Mouse (Mus musculus) neural tube, embryonic 14.5 days (tissue): Measurements from ENCODE around the gene L3mbtl3. TPM values are rescaled to one million over a fixed set of nuclear protein-coding genes. Genes with fewer than 3 reads are reported as not detected.

Source experiments
- ATAC-seq: fragments of 200-750 bp; cut with Nextera tagmentation; 2 replicates; pipeline ENCODE4 v1.8.0; 2017; ENCODE audit warnings: low read depth, mild to moderate bottlenecking, moderate TSS enrichment, moderate library complexity
- H3K27ac ChIP-seq: fragments of 300-500 bp; sonication (generic); 2 replicates; pipeline ENCODE4 v1.5.1; 2014; ENCODE audit warnings: low read depth, mild to moderate bottlenecking, control low read depth, low read length, moderate library complexity, mixed read lengths
- H3K27me3 ChIP-seq: fragments of 300-500 bp; sonication (generic); 2 replicates; pipeline ENCODE4 v1.6.1; 2014; ENCODE audit warnings: low read length; ENCODE audit not compliant: control insufficient read depth, insufficient read depth
- H3K36me3 ChIP-seq: fragments of 300-500 bp; sonication (generic); 2 replicates; pipeline ENCODE4 v1.6.1; 2014; ENCODE audit warnings: low read length, mixed read lengths; ENCODE audit not compliant: control insufficient read depth, insufficient read depth
- H3K4me1 ChIP-seq: fragments of 300-500 bp; sonication (generic); 2 replicates; pipeline ENCODE4 v1.6.1; 2014; ENCODE audit warnings: low read length; ENCODE audit not compliant: control insufficient read depth, insufficient read depth
- H3K4me2 ChIP-seq: fragments of 300-500 bp; sonication (generic); 2 replicates; pipeline ENCODE4 v1.6.1; 2014; ENCODE audit warnings: mild to moderate bottlenecking, low read depth, low read length, control low read depth
- H3K4me3 ChIP-seq: fragments of 300-500 bp; sonication (generic); 2 replicates; pipeline ENCODE4 v1.5.1; 2014; ENCODE audit warnings: low read depth, low read length, control low read depth, mixed read lengths
- H3K9ac ChIP-seq: fragments of 300-500 bp; sonication (generic); replicated peaks from 2 replicates; pipeline ENCODE4 v1.6.1; 2014; ENCODE audit warnings: low read depth, mild to moderate bottlenecking, control low read depth, low read length, mixed read lengths
- H3K9me3 ChIP-seq: fragments of 300-500 bp; sonication (generic); 2 replicates; pipeline ENCODE4 v1.6.1; 2016; ENCODE audit warnings: low read length; ENCODE audit not compliant: control insufficient read depth
- WGBS: fragments of 180-500 bp; shearing (Covaris S2); extraction: QIAGEN DNeasy Blood & Tissue Kit; methylation state at CpG from one replicate; pipeline ENCODE4 v1.1.7; 2014; 5-methylcytosine and 5-hydroxymethylcytosine counted together
- microRNA-seq: library from miRNA; unstranded; fragments of <30 nt; microRNA quantifications from one replicate; pipeline ENCODE4, GENCODE M21; 2016
- polyA plus RNA-seq: library from polyadenylated mRNA; unstranded; fragments of >200 nt; fragmentation: Nextera tagmentation; extraction: Ambion mirVana; gene quantifications from 2 replicates; pipeline ENCODE4 v1.2.1, GENCODE M21; 2014

L3mbtl3 gene
- polyA plus RNA-seq, 1 experiment from 2014 or later, result 23.7 TPM

DNA sequence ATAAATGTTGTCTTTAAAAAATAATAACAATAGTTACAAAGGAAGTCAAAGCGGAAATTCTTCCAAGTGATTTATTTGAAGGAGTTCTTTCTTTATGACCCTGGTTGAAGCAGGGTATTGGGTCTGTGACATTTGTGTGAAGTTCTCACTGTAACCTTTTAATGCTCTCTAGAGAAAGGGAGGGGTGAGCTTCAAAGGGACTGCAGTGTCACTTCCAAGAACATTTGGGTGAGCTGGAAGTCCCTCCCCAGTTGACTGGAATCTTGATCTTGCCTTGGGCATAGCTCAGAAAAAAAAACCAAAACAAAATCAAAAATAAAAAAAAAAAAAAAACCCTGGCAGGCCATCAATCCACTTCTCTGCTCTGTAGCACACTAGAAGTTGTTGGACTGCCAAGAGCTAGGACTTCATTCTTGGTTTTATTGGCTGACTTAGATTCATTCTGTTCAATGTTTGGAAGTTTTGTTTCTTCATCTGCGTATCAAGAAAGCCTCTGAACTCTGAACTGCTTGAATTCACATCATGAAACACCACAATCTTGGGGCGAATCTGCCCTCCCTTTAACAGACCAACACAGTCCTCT, 143.6 kb downstream of the L3mbtl3 start:
- ATAC-seq, result no peak
- Histone ChIP-seq H3K9ac (no peak overlapping the region), H3K4me3 (no peak overlapping the region), H3K27ac (no peak overlapping the region), H3K9me3 (no peaks in the 10 kb centered on the region), H3K4me1 (no peaks in the 10 kb centered on the region), H3K36me3 (no peaks in the 10 kb centered on the region), H3K27me3 (no peaks in the 10 kb centered on the region), H3K4me2 (no peak overlapping the region)
- WGBS, result 80% methylated on average over 3 of the region's 3 CpGs

DNA sequence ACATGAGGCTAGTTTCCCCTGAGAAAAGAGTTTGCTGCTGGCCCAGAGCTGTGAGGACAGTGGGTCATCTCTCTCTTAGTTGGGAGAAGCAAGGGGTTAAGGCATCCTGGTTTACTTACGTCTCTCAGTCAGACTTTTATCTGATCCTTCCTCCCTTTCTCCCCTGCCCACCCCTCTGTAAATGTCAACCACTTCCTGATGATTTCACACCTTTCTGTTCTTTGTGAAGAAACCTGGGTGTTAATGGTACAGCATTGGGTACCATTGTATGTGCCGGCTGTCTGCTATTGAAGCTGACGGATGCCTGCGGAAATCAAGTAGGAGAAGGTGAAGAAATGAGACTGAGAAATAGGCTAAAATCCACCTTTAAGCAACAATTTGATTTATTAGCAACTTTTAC, 146.3 kb downstream of the L3mbtl3 start, which contains the start of gene Samd3:
Gene Samd3, plus strand, starts transcription at position 220 of the 400 bp plus-strand sequence.
- Histone ChIP-seq H3K27ac (no peak within 1 kb of the TSS), H3K27me3 (no peaks in the 10 kb centered on the region), H3K4me2 (no peak within 1 kb of the TSS), H3K4me3 (no peak within 1 kb of the TSS), H3K36me3 (no peaks in the 10 kb centered on the region), H3K4me1 (no peaks in the 10 kb centered on the region), H3K9ac (no peak within 1 kb of the TSS), H3K9me3 (no peaks in the 10 kb centered on the region)
- 61% methylated on average over 4 of the region's 4 CpGs for WGBS
- no peak for ATAC-seq

DNA sequence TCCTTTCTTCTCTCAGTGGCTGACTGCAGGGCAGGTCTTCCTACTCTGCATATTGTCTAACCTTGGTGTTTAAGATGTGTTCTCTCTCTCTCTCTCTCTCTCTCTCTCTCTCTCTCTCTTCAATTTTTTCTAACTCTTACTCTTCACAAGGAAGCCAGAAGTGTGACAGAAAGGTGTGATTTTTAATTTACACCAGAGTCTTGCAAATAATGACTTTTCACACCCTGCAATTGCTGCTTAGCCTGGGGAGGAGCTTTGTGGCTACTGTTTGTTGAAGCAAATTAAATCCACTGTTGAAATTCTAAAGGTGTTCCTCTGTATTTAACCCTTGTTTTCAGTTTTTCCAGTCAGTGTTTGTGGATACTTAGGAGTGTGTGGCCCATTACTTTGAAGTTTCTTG, 147.6 kb downstream of the L3mbtl3 start:
- H3K27ac ChIP-seq, result no peak overlapping the region
- ATAC-seq, result no peak
- H3K36me3 ChIP-seq, result no peaks in the 10 kb centered on the region
- H3K4me1 ChIP-seq, result no peaks in the 10 kb centered on the region
- no peak overlapping the region for H3K9ac ChIP-seq
- no peaks in the 10 kb centered on the region for H3K9me3 ChIP-seq
- H3K4me2 ChIP-seq, result no peak overlapping the region
- no peak overlapping the region for H3K4me3 ChIP-seq
- H3K27me3 ChIP-seq, result no peaks in the 10 kb centered on the region

DNA sequence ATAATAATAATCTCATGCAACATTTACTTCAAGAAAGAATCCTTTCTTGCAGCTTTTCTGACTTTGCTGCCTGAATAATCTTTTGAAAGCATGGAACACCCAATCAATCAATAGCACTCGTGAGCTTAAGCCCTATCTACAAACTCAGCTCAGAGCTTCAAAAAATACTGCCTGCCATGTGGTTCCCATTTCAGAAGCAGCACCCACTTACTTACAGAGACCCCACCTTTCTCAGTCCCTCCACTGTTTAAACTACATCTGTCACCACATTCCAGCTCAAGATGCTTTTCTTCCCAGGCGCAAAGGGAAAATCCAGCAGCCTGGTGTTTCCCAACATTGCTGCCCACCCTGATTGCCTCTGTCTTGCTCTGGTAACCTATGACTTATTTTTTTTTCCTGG, 149.0 kb downstream of the L3mbtl3 start:
- no peaks in the 10 kb centered on the region for H3K36me3 ChIP-seq
- no peak for ATAC-seq
- H3K27ac ChIP-seq, result no peak overlapping the region
- no peak overlapping the region for H3K9ac ChIP-seq
- WGBS, result 57% methylated on average over 2 of the region's 2 CpGs
- no peak overlapping the region for H3K4me2 ChIP-seq
- H3K9me3 ChIP-seq, result no peaks in the 10 kb centered on the region
- no peaks in the 10 kb centered on the region for H3K4me1 ChIP-seq
- no peaks in the 10 kb centered on the region for H3K27me3 ChIP-seq
- no peak overlapping the region for H3K4me3 ChIP-seq

DNA sequence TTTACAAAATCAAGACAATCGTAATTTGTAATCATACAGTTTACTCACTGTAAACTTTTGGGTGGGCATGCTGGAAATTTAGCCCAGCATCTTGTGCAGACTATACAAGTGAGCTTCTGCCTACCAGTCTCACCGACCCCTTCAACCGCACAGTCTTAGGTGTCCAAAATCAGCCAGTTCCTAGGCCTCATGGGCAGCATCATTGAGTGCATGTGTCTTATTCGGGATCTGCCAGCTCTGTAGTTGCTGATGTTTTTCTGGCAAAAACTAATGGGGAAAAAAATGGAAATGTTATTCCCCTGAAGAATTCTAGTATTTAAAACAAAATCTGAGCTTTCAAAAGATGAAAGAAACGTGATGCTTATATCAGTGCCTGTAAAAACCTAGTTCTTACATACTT, 149.5 kb downstream of the L3mbtl3 start:
- 91% methylated on average over 5 of the region's 5 CpGs for WGBS
- no peak overlapping the region for H3K27ac ChIP-seq
- no peak overlapping the region for H3K4me2 ChIP-seq
- no peak overlapping the region for H3K9ac ChIP-seq
- H3K4me1 ChIP-seq, result no peaks in the 10 kb centered on the region
- H3K27me3 ChIP-seq, result no peaks in the 10 kb centered on the region
- H3K9me3 ChIP-seq, result no peaks in the 10 kb centered on the region
- ATAC-seq, result no peak
- no peaks in the 10 kb centered on the region for H3K36me3 ChIP-seq
- H3K4me3 ChIP-seq, result no peak overlapping the region

Small RNAs within 50 kb of the gene (microRNA-seq; reads per million reads assigned to microRNA genes)
- gene Gm27754, result not detected

Other genes with a start within 250 kb of the L3mbtl3 start
- not detected in 2 replicates for gene Samd3, start 146.3 kb downstream of the L3mbtl3 start, polyA plus RNA-seq